Comparison of ENCODE assay signal across 9 mouse cellular contexts in the genomic region with DNA sequence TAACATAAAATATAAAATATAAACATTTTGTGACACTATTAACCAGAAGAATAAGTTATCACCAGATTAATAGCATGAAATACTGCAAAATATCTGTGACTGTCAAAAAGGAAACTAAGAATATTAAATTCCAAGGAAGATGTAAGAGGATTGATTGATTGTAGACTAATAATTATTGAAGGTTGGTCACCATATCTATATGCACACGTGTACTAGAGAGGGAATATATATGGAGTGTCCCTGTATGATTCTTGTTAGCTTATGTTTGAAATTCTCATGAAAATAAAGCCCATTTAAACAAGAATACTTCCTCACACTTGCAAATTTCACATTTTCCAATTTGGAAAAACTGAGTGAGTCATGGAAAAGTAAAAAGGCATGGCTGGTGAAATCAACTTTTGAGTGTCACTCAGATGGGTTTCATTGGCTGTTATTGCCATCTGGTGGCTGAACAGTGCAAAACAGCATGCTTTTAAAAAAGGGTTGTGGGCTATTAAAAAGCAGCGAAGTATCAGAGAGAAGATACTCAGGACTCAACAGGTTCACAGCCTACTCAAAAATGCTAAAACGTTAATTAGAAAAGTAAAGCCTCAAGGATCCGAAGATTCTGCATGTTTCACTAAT.
DNase-seq lines count a peak whose midpoint lies in the region; ATAC-seq lines count a peak whose summit lies in the region.
"Had no signal": no experiment of that assay in that cellular context is flagged by ENCODE, and none has a peak within 500 bp of the region (broad histone marks: within the 10 kb centered on the region; RNA-seq: fewer than 3 reads in every experiment).

No protein-coding gene starts in this region.

- DNase-seq in cerebellum, postnatal 14 days, result peak; percentile 58
- no peak for DNase-seq in cerebellum, adult 11 months
- DNase-seq in 3T3-L1 (ENCODE audit: low read depth, low spot score), result peak; percentile 60
- DNase-seq in c-Kit-positive CD71-negative TER-119-negative erythroid progenitor cells, embryonic 14.5 days (ENCODE audit: low read depth), result peak; percentile 1
- peak; percentile 59 for DNase-seq in hindbrain, embryonic 11.5 days (ENCODE audit: low spot score)
- DNase-seq in left cerebral cortex, postnatal 25 days (ENCODE audit: low spot score in 2 of 2), result peak; percentile 59 to 80
- no peak for DNase-seq in cerebellum, adult 11-12 months

- no peak overlapping the region for H3K4me3 ChIP-seq in hindbrain, embryonic 11.5 days (ENCODE audit: low read depth, low read length)
- H3K4me3 ChIP-seq in neural tube, embryonic 14.5 days (ENCODE audit: low read depth, low read length), result no peak overlapping the region
- H3K4me3 ChIP-seq: neural tube, embryonic 13.5 days had no signal

- no peaks in the 10 kb centered on the region for H3K27me3 ChIP-seq in hindbrain, embryonic 11.5 days (ENCODE audit: control insufficient read depth, insufficient read depth, low read length)
- no peaks in the 10 kb centered on the region for H3K27me3 ChIP-seq in neural tube, embryonic 14.5 days (ENCODE audit: control insufficient read depth, insufficient read depth, low read length)
- H3K27me3 ChIP-seq: neural tube, embryonic 13.5 days had no signal

- H3K9ac ChIP-seq in hindbrain, embryonic 11.5 days (ENCODE audit: low read depth, low read length), result no peak overlapping the region
- H3K9ac ChIP-seq in neural tube, embryonic 14.5 days (replicated peaks; ENCODE audit: low read depth, low read length), result no peak overlapping the region
- H3K9ac ChIP-seq: neural tube, embryonic 13.5 days had no signal

- ATAC-seq in hindbrain, embryonic 11.5 days (ENCODE audit: low FRiP score), result peak; percentile 51; the same call in 1 of the 2 replicates
- 0 out of 2 replicates have a peak, but pooled peaks have one; percentile 34 for ATAC-seq in neural tube, embryonic 14.5 days (ENCODE audit: low read depth)

- no peak overlapping the region for H3K4me2 ChIP-seq in hindbrain, embryonic 11.5 days (replicated peaks; ENCODE audit: low read depth, low read length)
- no peak overlapping the region for H3K4me2 ChIP-seq in neural tube, embryonic 14.5 days (ENCODE audit: low read depth, low read length)
- H3K4me2 ChIP-seq: neural tube, embryonic 13.5 days had no signal

- no peaks in the 10 kb centered on the region for H3K36me3 ChIP-seq in hindbrain, embryonic 11.5 days (ENCODE audit: control insufficient read depth, insufficient read depth, low read length)
- no peaks in the 10 kb centered on the region for H3K36me3 ChIP-seq in neural tube, embryonic 14.5 days (ENCODE audit: control insufficient read depth, insufficient read depth, low read length)
- H3K36me3 ChIP-seq: neural tube, embryonic 13.5 days had no signal

- H3K9me3 ChIP-seq in hindbrain, embryonic 11.5 days (ENCODE audit: control insufficient read depth, low read length), result no peaks in the 10 kb centered on the region
- no peaks in the 10 kb centered on the region for H3K9me3 ChIP-seq in neural tube, embryonic 14.5 days (ENCODE audit: control insufficient read depth, low read length)
- H3K9me3 ChIP-seq: neural tube, embryonic 13.5 days had no signal

- intact Hi-C loops in left cerebral cortex, postnatal 25 days (cut with DNase I), result loop anchor here (2.0 to 5.0 kb wide), 2 partner anchors 131 to 285 kb away; a partner anchor contains a TSS

- WGBS in hindbrain, embryonic 11.5 days, result 46% methylated on average over 4 of the region's 4 CpGs
- 45% methylated on average over 4 of the region's 4 CpGs for WGBS in neural tube, embryonic 14.5 days

- no peaks in the 10 kb centered on the region for H3K4me1 ChIP-seq in hindbrain, embryonic 11.5 days (replicated peaks; ENCODE audit: control insufficient read depth, insufficient read depth, low read length)
- H3K4me1 ChIP-seq in neural tube, embryonic 14.5 days (ENCODE audit: control insufficient read depth, insufficient read depth, low read length), result no peaks in the 10 kb centered on the region
- H3K4me1 ChIP-seq: neural tube, embryonic 13.5 days had no signal

- H3K27ac ChIP-seq in hindbrain, embryonic 11.5 days (ENCODE audit: low read depth, low read length), result no peak overlapping the region
- H3K27ac ChIP-seq in neural tube, embryonic 14.5 days (ENCODE audit: low read depth, low read length), result no peak overlapping the region
- H3K27ac ChIP-seq: neural tube, embryonic 13.5 days had no signal

Comparison
In these comparisons a context has a peak if more than half of its experiments do, and no peak if none do; other contexts are left out.
1. DNase-seq: peak in cerebellum, postnatal 14 days (2 of 2), 3T3-L1 (single experiment), c-Kit-positive CD71-negative TER-119-negative erythroid progenitor cells, embryonic 14.5 days (single experiment), hindbrain, embryonic 11.5 days (single experiment) and left cerebral cortex, postnatal 25 days (2 of 2); none in cerebellum, adult 11 months (single experiment) and cerebellum, adult 11-12 months (single experiment).